Mouse (Mus musculus) embryonic facial prominence, embryonic 11.5 days (tissue): ENCODE measurements around the gene 1810010H24Rik. TPM values are rescaled to one million over a fixed set of nuclear protein-coding genes. Genes with fewer than 3 reads are reported as not detected.
A peak's percentile ranks its signal among the peaks of the same experiment; 100 is the strongest.
"Not testable (repeated sequence)": the region's sequence is repeated elsewhere in the genome, so short reads cannot be mapped to it uniquely, and the experiment has no call there.

Experiments
- ATAC-seq: fragments of 200-750 bp; cut with Nextera tagmentation; replicated peaks from 2 replicates; pipeline ENCODE4 v1.8.0; 2017; ENCODE audit warnings: low read depth; ENCODE audit not compliant: insufficient number of reproducible peaks, low FRiP score, low TSS enrichment
- DNase-seq: peaks from one replicate; pipeline ENCODE4 v3.0.0-alpha.2; 2015; ENCODE audit warnings: low spot score
- H3K27ac ChIP-seq: fragments of 300-500 bp; sonication (generic); replicated peaks from 2 replicates; pipeline ENCODE4 v1.5.1; 2014; ENCODE audit warnings: mild to moderate bottlenecking, low read depth, low read length, control low read depth
- H3K27me3 ChIP-seq: fragments of 300-500 bp; sonication (generic); 2 replicates; pipeline ENCODE4 v1.6.1; 2014; ENCODE audit warnings: mild to moderate bottlenecking, low read length, moderate library complexity, mixed read lengths; ENCODE audit not compliant: control insufficient read depth, insufficient read depth
- H3K36me3 ChIP-seq: fragments of 300-500 bp; sonication (generic); replicated peaks from 2 replicates; pipeline ENCODE4 v1.6.1; 2014; ENCODE audit warnings: low read depth, mild to moderate bottlenecking, low read length, moderate library complexity, mixed read lengths; ENCODE audit not compliant: control insufficient read depth, insufficient read depth
- H3K4me1 ChIP-seq: fragments of 300-500 bp; sonication (generic); 2 replicates; pipeline ENCODE4 v1.6.1; 2014; ENCODE audit warnings: low read length, mixed read lengths; ENCODE audit not compliant: control insufficient read depth, insufficient read depth
- H3K4me2 ChIP-seq: fragments of 300-500 bp; sonication (generic); 2 replicates; pipeline ENCODE4 v1.6.1; 2014; ENCODE audit warnings: low read depth, mild to moderate bottlenecking, control low read depth, low read length, moderate library complexity
- H3K4me3 ChIP-seq: fragments of 300-500 bp; sonication (generic); 2 replicates; pipeline ENCODE4 v1.5.1; 2014; ENCODE audit warnings: low read depth, low read length, control low read depth
- H3K9ac ChIP-seq: fragments of 300-500 bp; sonication (generic); replicated peaks from 2 replicates; pipeline ENCODE4 v1.6.1; 2014; ENCODE audit warnings: mild to moderate bottlenecking, control low read depth, low read length
- H3K9me3 ChIP-seq: fragments of 300-500 bp; sonication (generic); replicated peaks from 2 replicates; pipeline ENCODE4 v1.6.1; 2016; ENCODE audit warnings: mild to moderate bottlenecking, low read length, inconsistent platforms, mixed read lengths; ENCODE audit not compliant: control insufficient read depth
- WGBS: fragments of 180-500 bp; shearing (Covaris S2); extraction: QIAGEN DNeasy Blood & Tissue Kit; methylation state at CpG from one replicate; pipeline ENCODE4 v1.1.7; 2014; 5-methylcytosine and 5-hydroxymethylcytosine counted together
- polyA plus RNA-seq: library from polyadenylated mRNA; unstranded; fragments of >200 nt; fragmentation: Nextera tagmentation; extraction: Ambion mirVana; gene quantifications from 2 replicates; pipeline ENCODE4 v1.2.1, GENCODE M21; 2014

1810010H24Rik gene
- 1.8 and 3.4 TPM in 2 replicates for polyA plus RNA-seq

GRCm38 (mm10) chr11:107025411-107026321, at the start of gene 1810010H24Rik:
TSS of gene 1810010H24Rik (plus strand) at chr11:107025681.
- Histone ChIP-seq H3K9ac (peak within 1 kb of the TSS; percentile 53), H3K4me3 (peak within 1 kb of the TSS; percentile 45), H3K27ac (no peak within 1 kb of the TSS), H3K9me3 (no peaks in the 10 kb centered on the region), H3K4me2 (peak within 1 kb of the TSS; percentile 83), H3K27me3 (no peaks in the 10 kb centered on the region; the same call in 1 of the 2 replicates), H3K4me1 (peaks cover 5% of the 10 kb centered on the region), H3K36me3 (no peaks in the 10 kb centered on the region)
- DNase-seq (peak; percentile 36), ATAC-seq (no peak)
- under 1% methylated on average over 45 of the region's 45 CpGs for WGBS

- H3K27ac ChIP-seq: no peak overlapping the region
- no peak overlapping the region for H3K9ac ChIP-seq
- no peaks in the 10 kb centered on the region for H3K36me3 ChIP-seq
- 76% methylated on average over 8 of the region's 8 CpGs for WGBS
- no peaks in the 10 kb centered on the region for H3K27me3 ChIP-seq
- no peak for DNase-seq
- no peak overlapping the region for H3K4me3 ChIP-seq
- H3K4me1 ChIP-seq: no peaks in the 10 kb centered on the region
- no peaks in the 10 kb centered on the region for H3K9me3 ChIP-seq
- ATAC-seq: no peak
- no peak overlapping the region for H3K4me2 ChIP-seq
Measured at GRCm38 (mm10) chr11:106976194-106976593, 49.3 kb upstream of the 1810010H24Rik start.

GRCm38 (mm10) chr11:106980455-106980854, 45.0 kb upstream of the 1810010H24Rik start:
- Histone ChIP-seq H3K36me3 (no peaks in the 10 kb centered on the region), H3K9me3 (no peaks in the 10 kb centered on the region), H3K4me2 (no peak overlapping the region), H3K4me3 (no peak overlapping the region), H3K9ac (no peak overlapping the region), H3K27ac (no peak overlapping the region), H3K27me3 (no peaks in the 10 kb centered on the region), H3K4me1 (no peaks in the 10 kb centered on the region)
- no peak for ATAC-seq
- 26% methylated on average over 7 of the region's 7 CpGs for WGBS
- peak; percentile 89 for DNase-seq

GRCm38 (mm10) chr11:106981787-106982186, 43.7 kb upstream of the 1810010H24Rik start:
- DNase-seq: no peak
- H3K9ac ChIP-seq: no peak overlapping the region
- WGBS: 49% methylated on average over 1 of the region's 1 CpGs

GRCm38 (mm10) chr11:106982351-106982750, 43.1 kb upstream of the 1810010H24Rik start:
- no peaks in the 10 kb centered on the region for H3K4me1 ChIP-seq
- H3K4me2 ChIP-seq: no peak overlapping the region
- H3K9me3 ChIP-seq: no peaks in the 10 kb centered on the region
- H3K27ac ChIP-seq: no peak overlapping the region
- ATAC-seq (no peak), DNase-seq (no peak)
- no peak overlapping the region for H3K9ac ChIP-seq
- H3K4me3 ChIP-seq: no peak overlapping the region
- no peaks in the 10 kb centered on the region for H3K36me3 ChIP-seq
- WGBS: 44% methylated on average over 5 of the region's 5 CpGs
- H3K27me3 ChIP-seq: no peaks in the 10 kb centered on the region

More at GRCm38 (mm10) chr11:106981787-106982186, 43.7 kb upstream of the 1810010H24Rik start:
- Histone ChIP-seq H3K27ac (no peak overlapping the region), H3K4me2 (no peak overlapping the region), H3K36me3 (no peaks in the 10 kb centered on the region), H3K27me3 (no peaks in the 10 kb centered on the region), H3K4me3 (no peak overlapping the region), H3K4me1 (no peaks in the 10 kb centered on the region), H3K9me3 (no peaks in the 10 kb centered on the region)
- no peak for ATAC-seq

GRCm38 (mm10) chr11:106985979-106986604, 39.4 kb upstream of the 1810010H24Rik start:
- H3K4me1 ChIP-seq: not testable (repeated sequence)

GRCm38 (mm10) chr11:106987384-106987783, 38.1 kb upstream of the 1810010H24Rik start:
- Histone ChIP-seq H3K27me3 (no peaks in the 10 kb centered on the region), H3K4me2 (no peak overlapping the region), H3K9ac (no peak overlapping the region), H3K4me3 (no peak overlapping the region), H3K27ac (no peak overlapping the region), H3K4me1 (no peaks in the 10 kb centered on the region), H3K36me3 (peaks cover 12% of the 10 kb centered on the region), H3K9me3 (no peaks in the 10 kb centered on the region)
- WGBS: 81% methylated on average over 2 of the region's 2 CpGs
- DNase-seq: no peak
- no peak for ATAC-seq

More at GRCm38 (mm10) chr11:106985979-106986604, 39.4 kb upstream of the 1810010H24Rik start:
- not testable (repeated sequence) for ATAC-seq, H3K27me3 ChIP-seq, H3K27ac ChIP-seq, H3K4me3 ChIP-seq, H3K9me3 ChIP-seq, H3K4me2 ChIP-seq, H3K9ac ChIP-seq, DNase-seq
- 88% methylated on average over 9 of the region's 9 CpGs for WGBS
- H3K36me3 ChIP-seq: peaks cover 12% of the 10 kb centered on the region
